Mouse (Mus musculus) 416B (cell line): ENCODE data around the gene Tet3.

Source experiments
- DNase-seq: peaks from one replicate; pipeline ENCODE4 v3.0.0; 2011; ENCODE audit warnings: low read depth

The Tet3 gene

DNA sequence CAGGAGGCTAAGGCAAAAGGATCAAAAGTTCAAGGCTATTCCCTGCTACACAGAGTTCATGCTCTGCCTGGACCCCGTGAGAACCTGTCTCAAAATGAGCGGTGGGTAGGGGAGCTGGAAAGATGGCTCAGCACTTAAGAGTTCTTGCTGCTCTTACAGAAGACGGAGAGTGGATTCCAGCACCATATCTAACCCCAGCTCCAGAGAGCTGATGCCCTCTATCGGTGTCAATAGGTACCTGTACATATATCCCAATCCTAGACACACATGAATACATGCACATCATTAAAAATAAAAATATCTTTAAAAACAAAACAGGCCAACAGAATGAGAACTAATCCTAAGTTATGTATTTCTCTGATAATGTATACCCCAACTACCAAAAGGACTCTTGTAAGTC lies 19.3 kb upstream of the Tet3 start:
- DNase-seq: no peak

- peak; percentile 41 for DNase-seq
Measured at GRCm38 (mm10) chr6:83475431-83475830, 16.5 kb upstream of the Tet3 start.

DNA sequence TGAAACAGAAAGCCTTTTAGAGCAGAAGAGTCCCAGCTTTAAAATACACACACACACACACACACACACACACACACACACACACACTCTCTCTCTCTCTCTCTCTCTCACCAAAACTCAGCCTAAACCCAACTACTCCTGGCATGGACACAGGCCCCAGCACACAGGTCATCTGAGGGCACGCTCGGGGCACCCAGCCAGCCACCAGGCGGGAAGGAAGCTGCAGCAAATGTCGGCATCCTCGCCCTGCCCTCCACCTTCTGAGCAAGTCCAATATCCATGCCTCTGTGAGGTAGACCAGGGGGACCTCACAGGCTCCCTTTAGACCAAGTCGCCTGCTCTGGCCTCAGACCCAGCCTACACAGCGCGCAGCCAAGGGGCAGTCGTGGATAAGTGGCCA lies 14.4 kb upstream of the Tet3 start:
- peak; percentile 69 for DNase-seq

DNA sequence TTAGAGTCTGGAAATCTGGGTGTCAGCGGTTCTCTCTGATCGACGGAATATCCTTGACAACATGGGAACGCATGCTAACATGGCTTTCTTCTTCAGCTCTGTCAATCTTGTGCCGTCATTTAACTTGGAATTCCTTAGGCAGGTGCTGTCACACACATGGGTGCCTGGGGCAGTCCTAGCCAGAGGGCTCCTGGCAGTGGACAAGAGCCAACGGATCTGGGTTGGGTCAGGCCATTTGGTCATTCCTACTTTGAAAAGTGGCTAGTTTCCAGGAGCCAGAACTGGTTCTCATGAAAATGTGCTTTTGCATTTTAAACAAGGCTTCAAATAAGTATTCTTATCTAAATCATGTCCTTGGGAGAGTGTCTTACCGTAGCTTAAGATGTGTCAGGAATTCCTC lies 12.9 kb upstream of the Tet3 start:
- DNase-seq: no peak

GRCm38 (mm10) chr6:83464011-83464410 lies 5.1 kb upstream of the Tet3 start:
- DNase-seq: no peak

DNA sequence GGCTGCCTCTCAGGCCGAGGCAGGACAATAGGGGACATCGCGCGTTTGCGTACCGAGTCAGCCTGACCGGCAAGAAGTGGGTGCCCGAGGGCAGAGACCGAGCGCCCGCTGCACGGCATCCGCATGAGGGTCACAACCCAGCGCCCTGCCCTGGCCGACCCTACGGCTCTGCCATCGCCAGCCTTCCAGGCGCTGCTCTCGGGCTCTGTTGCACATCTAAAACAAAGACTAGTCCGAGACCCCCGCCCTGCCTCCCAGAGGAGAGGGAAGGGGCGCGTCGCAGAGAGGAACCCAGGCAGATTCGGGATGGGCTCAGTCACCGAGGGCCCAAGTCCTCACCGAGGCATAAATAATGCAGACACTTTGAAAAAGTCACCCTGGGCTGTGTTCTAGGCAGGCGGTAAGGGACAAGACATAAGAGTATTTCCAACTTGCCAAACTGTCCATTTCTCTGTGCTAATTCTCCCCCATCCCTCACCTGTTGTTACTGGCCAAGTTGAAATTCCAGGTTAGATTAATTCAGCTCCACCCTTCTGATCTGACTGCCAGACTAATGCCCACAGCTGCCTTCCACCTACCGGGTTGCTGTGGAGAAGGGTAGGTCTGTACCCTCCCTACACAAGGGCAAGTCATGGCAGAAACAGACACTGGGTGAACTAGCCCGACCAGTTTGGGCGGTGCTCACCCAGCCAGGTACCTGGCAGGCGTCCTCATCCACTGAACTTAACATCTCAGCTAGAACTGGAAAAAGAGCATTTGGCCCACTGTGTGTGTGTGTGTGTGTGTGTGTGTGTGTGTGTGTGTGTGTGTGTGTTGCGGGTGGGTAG lies 1.7 kb downstream of the Tet3 start:
- DNase-seq: peak; percentile 40

DNA sequence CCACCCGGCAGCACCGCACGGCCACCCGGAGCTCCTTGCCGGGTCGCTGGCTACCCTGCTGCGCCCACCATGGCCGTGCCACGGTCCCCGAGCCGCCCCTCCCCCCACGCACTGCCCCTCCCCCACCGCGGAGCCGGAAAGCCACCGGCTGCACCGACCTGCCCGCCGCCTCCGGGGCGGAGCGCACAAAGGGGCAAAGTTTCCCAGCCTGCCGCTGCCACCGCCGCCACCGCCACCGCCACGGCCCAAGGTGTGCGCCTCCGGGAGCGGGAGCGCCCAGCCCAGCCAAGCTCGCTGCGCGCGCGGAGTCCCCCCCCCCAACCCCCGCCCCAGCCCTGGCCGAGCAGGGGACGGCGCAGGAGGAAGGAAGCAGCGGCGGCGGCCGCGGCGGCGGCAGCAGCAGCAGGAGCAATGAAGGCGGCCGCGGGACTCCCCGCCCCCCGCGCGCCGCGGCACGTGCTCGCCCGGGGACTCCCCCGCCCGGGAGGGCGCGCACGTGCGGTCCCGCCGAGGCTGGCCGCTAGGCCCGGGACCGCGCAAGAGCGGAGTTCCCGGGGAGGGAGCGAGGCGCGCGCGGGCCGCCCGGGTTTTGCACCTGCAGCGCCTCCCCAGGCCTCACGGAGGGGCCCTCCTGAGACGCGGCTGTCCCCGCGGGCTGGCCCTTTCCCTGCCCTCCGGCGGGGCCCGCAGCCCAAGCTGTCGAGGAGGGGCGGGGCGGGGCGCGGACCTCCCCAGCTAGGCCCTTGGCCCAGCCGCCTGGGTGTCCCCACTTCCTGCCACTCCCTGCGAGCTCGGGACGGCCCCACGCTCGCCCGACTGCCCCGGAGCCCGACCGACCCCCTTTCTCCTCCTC lies 2.5 kb downstream of the Tet3 start:
- peak; percentile 71 for DNase-seq

- DNase-seq: peak; percentile 78
Measured at GRCm38 (mm10) chr6:83455328-83456130, 3.4 kb downstream of the Tet3 start.

GRCm38 (mm10) chr6:83453706-83454105 lies 5.2 kb downstream of the Tet3 start:
- peak; percentile 31 for DNase-seq

GRCm38 (mm10) chr6:83450451-83451303 lies 8.2 kb downstream of the Tet3 start:
- DNase-seq: peak; percentile 67

DNA sequence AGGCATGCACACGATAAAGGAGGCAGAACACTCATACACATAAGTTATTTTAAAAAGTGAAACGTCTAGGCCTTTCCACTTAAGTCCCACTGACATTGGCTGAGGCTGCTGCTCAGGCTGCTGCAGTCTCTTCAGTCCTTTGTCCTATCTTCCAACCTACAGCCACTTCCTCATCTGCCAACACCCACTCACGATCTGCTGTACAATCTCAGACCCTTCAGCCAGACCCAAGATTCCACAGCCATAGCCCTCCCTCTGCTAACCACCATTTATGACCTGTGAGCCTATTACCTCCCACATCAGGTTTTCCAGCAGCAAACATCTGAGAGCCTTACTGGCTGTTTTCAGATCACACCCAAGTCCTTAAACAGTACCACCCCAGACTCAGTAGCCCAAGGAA lies 9.4 kb downstream of the Tet3 start:
- DNase-seq: no peak

GRCm38 (mm10) chr6:83448911-83449310 lies 10.0 kb downstream of the Tet3 start:
- DNase-seq: peak; percentile 93

DNA sequence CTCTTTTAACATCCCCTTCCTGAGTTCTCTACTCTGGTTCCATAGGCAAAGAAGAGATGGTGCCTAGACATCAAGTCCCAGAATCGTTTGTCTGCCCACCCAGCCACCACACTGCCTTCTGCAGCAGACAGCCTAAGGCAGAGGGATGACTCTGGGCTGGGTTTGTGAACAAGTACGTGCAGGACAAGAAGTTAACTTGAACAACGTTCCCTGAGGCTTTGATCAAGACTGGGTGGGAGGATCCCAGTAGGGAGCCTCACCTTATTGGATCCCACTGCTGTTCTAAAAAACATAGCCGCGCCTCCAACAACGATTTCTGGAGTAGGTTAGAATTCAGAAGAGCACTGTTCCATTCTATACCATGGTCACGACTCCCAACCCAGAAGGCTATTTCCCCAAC lies 11.9 kb downstream of the Tet3 start:
- DNase-seq: no peak

DNA sequence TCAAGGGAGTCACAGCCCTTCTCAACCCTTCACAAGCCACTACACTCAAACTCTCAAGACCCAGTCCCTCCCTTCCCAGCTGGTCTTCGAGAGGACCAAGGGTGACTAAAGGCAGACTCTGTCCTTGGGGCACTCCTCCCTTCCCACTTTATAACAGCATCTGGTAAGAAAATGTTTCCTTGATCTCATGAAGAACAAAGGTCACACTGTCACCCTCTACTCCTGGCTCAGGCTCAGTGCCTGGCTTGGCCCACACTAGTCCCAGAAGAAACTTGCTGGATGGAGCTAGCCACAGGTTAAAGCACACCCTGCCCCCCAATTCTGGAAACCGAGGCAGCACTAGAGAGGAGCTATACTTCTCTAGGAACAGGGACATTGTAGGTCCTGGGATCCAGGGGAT lies 13.1 kb downstream of the Tet3 start:
- no peak for DNase-seq

DNA sequence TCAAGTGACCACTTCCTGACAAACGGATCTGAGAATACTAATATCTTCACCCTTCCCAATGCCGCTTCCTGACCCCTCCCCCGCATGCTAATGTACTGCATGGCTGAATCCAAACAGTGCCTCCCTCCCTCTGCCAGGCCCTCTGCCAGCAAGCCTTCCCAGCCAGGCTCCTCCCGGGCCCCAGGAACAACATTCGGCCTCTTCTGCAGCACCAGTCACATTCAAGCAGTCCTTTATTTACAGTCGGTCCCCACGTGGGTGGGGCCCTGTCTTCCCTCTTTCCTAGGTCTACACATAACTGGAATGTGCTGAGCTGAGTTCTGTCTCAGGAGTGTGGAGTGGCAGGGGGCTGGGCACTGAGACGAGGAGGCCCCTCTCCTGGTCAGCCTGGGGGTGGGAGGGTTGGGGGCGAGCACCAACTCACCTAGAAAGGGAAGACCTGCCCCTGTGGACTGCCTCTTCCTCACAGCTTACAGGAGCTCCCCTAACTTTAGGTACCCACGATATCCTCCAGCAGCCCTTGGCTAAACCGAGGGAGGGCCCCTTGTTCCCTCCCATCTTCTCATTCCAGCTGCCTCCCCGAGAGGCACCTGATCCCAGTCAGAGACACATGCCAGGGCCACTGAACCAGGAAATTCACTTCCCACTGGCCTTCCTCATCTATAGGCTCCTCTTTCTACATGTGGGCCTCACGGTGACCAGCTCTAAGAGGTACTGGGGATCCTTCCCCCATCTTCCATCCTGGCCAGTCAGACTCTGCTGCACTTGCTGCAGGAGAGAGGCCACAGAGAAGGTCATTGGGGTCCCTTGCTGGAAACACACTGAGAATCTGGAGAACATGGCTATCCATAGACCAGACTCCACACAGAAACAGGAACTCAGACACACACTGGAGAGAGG lies 15.2 kb downstream of the Tet3 start:
- no peak for DNase-seq

DNA sequence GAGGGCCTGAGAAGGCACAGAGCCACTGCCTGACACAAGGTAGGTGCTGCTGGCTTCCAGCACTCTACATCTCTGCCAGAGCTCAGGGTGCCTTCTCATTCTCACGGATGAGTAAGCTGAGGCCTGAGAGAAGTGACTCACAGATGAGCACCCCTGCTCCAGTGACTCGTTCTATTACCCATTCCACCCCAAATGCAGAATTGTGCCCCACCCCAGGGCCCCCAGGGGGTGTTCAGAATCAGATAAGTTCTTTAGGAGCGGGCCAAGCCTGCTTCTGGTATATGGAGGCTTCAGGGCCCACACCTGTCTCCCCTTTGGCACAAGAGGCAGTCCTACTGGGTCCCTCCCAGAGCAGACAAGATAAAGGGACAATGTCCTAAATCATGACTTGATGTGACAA lies 16.2 kb downstream of the Tet3 start:
- DNase-seq: peak; percentile 54

- DNase-seq: no peak
Measured at GRCm38 (mm10) chr6:83441259-83442061, 17.4 kb downstream of the Tet3 start.

- no peak for DNase-seq
Measured at GRCm38 (mm10) chr6:83440510-83441258, 18.2 kb downstream of the Tet3 start.

- no peak for DNase-seq
Measured at GRCm38 (mm10) chr6:83440197-83440509, 18.7 kb downstream of the Tet3 start.
